Mouse (Mus musculus) heart, postnatal 14 days (tissue): ENCODE measurements around the gene Hoxb4. TPM values are rescaled to one million over a fixed set of nuclear protein-coding genes. Genes with fewer than 3 reads are reported as not detected.

Source experiments
- DNase-seq, 2 experiments: peaks; one replicate each; pipeline ENCODE4 v3.0.0; 2021 to 2022
- intact Hi-C: fragments of 180-260 bp; cut with DNase I; formaldehyde crosslinking; loops from one replicate; pipeline ENCODE4 v1.15.1; 2025
- total RNA-seq, 2 experiments: library from RNA; stranded (reverse); gene quantifications; 2 replicates each; pipeline ENCODE4 v1.2.3; 2021

The Hoxb4 gene
- total RNA-seq, 2 experiments from 2014 or later, result 1.0 to 1.3 TPM

DNA sequence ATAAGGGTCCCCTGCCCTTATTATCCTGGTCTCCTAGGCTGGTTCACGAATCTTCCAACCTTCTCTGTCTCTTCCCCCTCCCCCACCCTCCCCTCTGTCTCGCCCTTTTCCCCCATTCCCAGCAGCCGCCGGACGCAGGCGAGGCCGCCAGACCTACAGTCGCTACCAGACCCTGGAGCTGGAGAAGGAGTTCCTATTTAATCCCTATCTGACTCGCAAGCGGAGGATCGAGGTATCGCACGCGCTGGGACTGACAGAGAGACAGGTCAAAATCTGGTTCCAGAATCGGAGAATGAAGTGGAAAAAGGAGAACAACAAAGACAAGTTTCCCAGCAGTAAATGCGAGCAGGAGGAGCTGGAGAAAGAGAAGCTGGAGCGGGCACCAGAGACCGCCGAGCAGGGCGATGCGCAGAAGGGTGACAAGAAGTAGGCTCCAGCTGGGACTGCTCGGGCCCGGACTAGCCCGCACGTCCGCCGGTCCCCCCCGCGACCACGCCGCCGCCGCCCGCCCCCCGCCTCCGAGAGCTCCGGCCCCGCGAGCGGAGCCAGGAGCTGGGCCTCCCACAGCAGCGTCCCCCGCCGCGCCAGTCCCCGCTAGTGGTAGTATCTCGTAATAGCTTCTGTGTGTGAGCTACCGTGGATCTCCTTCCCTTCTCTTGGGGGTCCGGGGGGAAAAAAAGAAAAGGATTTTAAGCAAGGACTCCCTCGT lies 33.9 kb upstream of the Hoxb4 start:
- intact Hi-C loops, result no loop called here
- no peak for DNase-seq

DNA sequence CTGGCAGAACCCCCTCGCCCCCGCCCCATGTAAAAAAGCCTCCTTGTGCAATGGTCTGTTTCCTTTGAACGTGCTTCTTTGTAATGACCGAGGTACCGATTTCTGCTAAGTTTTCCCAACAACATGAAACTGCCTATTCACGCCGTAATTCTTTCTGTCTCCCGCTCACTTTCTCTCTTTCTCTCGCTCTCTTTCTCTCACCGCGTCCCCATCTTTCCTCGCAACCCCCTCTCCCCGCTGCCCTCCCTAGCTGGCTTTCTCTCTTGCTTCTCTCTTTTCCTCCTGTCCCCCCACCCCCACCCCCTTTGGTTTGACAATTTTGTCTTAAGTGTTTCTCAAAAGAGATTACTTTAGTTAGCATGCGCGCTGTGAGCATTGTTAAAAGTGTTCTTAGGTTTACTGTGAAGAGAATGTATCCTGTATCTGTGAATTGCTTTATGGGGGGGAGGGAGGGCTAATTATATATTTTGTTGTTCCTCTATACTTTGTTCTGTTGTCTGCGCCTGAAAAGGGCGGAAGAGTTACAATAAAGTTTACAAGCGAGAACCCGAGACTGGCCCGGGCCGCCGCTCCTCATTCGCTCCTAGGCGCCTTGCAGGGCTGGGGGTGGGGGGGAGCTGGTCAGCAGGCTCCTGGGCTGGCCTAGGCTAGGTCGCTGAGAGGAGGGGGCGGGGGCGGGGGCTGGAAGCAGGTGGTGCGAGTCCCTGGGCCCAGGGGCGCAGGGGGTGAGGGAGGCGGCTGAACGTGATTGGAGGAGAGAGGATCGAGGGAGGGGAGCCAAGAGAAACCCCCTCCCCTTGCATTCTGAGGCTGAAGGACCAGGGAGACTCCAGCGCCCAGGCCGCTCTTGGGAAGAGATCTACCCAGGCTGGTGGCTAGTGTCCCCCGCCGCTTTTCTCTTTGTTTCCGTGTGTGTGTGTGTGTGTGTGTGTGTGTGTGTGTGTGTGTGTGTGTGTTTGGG lies 33.0 kb upstream of the Hoxb4 start:
- DNase-seq, result no peak
- intact Hi-C loops, result no loop called here

DNA sequence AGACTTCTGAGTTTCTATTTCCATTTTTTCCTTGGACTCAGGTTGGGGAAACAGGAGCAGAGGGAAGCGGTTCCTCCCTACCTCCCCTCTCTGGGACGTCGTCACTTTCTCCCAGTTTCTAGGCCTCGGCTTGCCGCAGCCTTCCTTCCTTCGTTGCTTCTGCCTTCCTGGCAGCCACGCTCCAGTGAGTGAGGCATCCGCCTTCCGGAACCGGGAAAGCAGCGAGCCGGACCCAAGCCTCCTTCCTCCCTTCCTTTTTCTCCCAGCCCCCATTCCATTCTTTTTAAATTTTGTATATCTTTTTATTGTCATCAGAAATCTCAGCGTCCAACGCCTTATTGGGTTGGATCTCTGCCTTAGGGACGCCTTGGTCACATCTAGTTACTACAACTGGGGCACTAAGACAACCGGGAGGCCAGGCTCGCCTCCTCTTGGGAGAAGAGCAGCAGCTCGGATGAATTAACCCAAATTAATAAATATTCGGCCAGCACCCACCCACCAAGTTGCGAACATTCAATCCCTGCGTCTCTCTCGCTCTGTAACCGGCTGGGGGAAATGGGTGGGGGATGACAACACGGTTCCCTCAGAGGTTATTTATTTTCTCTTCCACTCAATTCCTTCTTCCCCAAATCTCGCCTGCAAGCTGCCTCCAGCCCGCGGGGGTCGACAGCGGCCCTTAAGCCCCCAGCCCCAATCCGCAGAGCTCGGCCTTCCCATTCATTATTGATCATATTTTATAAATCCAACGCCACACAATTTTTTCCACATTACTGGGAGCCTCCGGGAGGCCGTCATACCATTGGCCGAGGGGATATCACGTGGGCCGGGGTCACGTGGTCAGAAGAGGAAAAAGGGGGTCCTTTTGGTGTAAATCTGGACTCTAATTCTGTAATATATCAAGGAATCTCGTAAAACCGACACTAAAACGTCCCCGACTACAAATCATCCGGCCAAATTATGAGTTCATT lies 32.0 kb upstream of the Hoxb4 start, which contains the start of gene Hoxb7:
Gene Hoxb7, plus strand, starts transcription at position 853 of the 968 bp plus-strand sequence.
- DNase-seq, result no peak
- intact Hi-C loops, result no loop called here

DNA sequence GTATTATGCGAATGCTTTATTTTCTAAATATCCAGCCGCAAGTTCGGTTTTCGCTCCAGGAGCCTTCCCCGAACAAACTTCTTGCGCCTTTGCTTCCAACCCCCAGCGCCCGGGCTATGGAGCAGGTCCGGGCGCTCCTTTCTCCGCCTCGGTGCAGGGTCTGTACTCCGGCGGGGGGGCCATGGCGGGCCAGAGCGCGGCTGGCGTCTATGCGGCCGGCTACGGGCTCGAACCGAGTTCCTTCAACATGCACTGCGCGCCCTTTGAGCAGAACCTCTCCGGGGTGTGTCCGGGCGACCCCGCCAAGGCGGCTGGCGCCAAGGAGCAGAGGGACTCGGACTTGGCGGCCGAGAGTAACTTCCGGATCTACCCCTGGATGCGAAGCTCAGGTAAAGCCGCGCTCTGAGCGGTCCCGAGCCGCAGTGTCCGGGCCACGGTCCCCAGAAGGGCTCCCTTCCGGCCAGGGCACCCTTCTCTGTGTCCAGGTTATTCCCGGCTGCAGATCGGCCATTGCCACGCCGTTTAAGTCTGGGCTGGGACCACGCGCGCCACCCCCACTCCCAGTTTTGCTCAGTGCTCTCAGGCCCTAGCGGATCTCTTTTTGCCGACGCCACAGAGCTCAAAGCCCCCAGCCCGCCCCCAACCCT lies 31.2 kb upstream of the Hoxb4 start:
- intact Hi-C loops, result no loop called here
- DNase-seq, result no peak

DNA sequence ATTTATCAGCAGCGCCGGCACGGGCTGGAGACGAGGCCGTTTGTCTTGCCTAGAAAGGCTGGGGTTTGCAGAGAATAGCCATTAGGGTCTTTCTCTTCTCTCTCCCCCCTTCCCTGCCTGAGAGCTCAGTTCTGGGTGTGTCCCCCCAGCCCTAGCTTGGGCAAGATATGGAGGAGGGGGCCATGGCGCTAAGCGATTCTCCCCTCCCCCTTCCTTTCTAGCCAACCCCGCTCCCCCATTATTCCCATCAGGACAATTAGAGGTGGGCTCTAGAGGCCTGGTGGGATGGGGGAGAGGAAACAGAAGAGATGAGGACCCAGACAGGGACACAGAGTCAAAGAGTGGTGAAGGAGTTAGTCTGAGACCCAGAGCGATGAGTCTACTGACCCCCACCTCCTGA lies 30.7 kb upstream of the Hoxb4 start:
- DNase-seq, result no peak
- intact Hi-C loops, result no loop called here

DNA sequence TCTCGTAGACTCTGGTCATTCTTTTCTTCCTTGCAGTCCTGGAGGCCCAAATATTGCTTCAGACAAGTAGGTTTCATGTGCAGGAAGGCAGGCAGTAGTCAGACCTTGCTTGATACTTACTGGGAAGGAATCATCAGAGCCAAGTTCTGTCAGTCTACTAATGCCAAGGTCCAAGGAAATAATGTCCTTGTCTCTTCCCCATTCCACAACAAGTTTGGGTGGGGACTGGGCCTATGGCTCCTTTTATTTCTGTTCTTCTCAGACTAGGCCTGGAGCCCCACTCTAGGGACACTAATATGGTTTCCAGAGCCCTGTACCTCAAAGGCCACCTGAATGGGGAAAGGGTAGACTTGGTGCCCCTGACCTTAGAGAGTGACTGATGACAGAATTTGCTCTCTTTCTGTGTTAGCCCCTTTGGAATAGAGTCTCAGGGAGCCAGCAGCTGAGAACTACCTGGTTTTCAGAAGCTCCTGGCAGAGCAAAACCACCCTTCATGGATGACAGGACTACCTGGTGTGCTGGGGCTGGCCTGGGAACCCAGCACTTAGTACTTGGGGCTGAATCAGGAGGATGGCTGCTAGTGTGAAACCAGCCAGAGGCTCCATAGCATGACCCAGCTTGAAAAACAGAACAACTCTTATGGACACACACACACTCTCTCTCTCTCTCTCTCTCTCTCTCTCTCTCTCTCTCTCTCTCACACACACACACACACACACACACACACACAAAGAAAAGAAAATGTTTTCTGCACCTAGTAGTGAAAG lies 29.4 kb upstream of the Hoxb4 start:
- no peak for DNase-seq
- intact Hi-C loops, result no loop called here

DNA sequence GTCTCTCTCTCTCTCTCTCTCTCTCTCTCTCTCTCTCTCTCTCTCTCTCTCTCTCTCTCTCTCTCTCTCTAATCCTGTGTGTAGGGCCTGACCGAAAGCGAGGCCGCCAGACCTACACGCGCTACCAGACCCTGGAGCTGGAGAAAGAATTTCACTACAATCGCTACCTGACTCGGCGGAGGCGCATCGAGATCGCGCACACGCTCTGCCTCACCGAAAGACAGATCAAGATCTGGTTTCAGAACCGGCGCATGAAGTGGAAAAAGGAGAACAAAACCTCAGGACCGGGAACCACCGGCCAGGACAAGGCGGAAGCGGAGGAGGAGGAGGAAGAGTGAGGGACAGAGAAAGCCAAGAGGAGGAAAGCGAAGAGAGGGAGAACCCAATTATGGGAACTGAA lies 28.8 kb upstream of the Hoxb4 start:
- intact Hi-C loops, result no loop called here
- no peak for DNase-seq

DNA sequence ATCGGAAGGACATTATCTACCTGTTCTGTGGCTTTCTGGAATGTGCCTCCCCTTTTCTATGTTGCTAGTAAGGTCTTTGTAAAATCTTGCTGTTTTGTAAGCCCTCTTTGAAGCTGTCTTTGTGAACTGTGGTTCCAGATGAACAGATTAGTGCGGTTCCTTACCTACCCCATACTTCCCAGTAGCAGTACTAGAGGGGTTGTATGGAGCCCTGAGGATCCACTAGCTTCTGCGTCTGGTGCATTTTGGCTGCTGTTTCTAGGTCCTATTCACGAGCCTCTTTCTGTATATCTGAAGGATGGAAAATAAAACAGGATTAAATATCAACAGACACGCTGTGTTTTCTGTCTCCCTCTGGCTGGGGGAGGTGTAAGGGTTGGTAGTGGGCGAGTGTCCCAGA lies 28.2 kb upstream of the Hoxb4 start:
- DNase-seq, result no peak

DNA sequence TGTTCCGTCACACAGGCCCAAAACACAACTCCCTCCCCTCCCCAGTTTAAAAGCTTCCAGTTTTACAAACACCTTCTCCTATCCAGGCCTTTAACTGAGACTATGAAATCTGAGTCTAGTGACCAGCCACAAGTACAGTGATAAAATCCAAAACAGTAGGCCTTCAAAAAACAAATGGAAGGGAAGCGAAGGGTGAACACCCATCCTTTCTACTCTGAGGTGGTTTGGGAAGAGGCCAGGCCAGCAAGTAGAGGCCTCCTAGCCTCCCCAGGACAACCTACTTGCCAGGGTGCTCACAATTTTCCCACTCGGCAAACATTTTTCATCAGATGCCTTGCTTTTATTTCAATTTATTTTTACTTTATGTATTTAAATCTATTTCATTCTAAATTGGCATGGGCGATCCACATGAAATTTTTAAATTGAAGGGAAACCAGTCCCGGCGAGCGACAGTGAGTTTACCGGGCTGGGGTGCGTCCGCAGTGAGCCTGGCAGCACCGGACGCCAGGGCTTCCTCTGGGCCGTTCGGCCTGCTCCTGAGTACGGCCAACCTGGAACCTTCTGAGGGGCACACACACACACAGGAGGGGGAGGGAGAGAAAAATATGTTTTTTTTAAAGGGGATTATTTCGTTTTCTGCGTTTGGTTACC lies 27.2 kb upstream of the Hoxb4 start:
- intact Hi-C loops, result loop anchor here (5.0 kb wide), 1 partner anchor 284 kb away; the partner anchor contains the start of gene Igf2bp1
- DNase-seq, result no peak

More for the DNA sequence above, 28.2 kb upstream of the Hoxb4 start:
- intact Hi-C loops, result loop anchor here (5.0 kb wide), 1 partner anchor 283 kb away; the partner anchor contains the start of gene Igf2bp1

DNA sequence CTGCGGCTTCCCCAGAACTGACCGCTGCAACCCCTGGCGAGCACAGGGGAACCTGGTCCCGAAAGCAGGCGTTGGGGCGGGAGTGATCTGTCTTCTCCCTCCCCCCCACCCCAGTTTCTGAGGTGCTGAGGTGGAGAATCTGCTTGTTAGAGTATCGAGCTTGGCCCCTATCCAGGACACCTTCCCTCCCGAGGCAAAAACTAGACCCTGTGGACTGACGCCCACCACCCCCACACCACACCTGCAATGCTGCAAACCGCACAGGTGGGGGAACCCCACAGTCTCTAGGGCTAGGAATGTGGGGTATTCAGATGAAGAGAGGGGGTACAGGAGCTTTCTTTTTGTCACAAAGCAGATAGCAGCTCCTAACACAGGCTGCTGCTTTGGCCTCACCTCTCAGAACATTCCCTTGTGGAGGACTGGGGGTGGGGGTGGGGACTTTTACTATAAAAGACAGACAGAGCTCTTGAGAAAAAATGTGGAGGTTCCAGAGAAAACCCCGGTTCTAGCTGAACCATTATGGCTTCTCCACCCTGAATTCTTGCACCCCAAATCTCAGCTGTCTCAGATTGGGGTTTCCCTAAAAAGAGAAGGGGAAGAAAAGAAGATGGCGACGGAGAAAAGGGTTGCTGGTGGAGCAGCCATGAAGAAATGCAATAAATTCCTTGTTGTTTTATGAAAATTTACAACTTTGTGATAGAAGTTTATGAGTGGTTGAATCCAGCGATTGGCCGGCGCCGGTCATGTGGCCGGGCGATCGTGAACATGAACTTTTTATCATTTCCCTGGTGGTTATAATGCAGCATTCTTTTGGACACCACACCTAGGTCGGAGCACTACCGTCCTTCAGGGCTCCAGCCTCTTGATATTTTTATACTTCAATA lies 26.1 kb upstream of the Hoxb4 start, which contains the start of gene Hoxb6:
Gene Hoxb6, plus strand, starts transcription at position 796 of the 884 bp plus-strand sequence.
- intact Hi-C loops, result loop anchor here (5.0 kb wide), 1 partner anchor 285 kb away; the partner anchor contains the start of gene Igf2bp1
- no peak for DNase-seq

DNA sequence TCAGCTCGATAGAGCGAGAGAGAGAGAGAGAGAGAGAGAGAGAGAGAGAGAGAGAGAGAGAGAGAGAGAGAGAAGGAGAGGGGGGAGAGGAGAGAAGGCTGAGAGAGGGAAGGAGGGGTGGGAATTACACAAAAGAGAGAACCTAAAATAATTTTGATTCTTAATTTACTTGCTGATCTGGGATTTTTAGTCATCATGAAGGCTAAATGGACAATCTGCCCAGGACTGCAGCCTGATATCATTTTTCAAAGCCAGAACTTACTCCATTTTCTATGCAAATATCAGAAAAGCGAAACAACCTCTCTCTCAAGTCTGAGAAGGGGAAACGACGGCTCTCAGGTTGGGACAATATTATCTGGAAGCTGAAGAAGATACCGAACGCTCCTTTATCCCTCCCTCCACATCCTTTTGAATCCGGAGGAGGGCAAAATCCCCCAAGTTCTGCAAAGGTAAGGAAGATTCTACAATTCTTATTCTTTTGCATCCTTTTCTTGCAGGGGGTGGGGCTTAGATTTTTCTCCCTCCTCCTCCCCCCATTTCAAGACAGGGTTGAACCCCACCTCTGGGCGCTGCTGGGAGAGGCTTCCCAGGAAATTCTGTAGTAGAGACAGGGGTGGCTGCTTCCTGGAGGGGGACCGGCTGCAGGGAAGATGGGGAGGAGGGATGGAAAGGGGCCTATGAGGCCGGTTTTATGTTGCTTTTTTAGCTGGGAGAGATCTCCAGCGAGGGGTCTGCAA lies 25.3 kb upstream of the Hoxb4 start:
- DNase-seq, result no peak
- intact Hi-C loops, result loop anchor here (5.0 kb wide), 1 partner anchor 285 kb away; the partner anchor contains the start of gene Igf2bp1

DNA sequence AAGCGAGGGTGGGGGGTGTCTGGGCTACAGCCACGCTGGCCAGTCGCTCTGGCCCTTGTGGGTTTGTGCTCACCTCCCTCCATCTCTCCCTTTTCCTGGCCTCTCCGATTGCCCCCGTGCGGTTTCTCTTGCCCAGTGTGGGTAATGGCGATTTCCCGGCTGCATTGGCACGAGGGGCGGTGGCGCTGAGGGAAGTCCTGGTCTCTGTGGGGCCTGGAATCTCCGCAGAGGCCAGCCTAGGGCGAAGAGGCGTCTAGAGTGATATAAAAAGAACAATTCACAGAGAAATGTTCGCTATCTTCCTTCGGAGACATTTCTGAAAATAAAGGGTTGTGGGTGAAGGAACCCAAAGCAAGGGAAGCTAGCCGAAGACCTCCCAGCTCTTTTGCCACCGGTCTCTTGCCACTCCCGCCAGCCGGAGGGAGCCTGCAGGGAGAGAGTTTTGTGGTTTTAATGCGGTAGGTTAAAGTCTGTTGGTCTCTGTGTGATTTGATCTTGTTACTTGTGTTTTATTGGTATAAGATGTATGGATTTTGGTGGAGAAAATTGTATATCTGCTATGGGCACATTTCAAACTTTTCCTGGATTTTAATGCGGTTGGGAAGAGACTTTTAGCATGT lies 24.7 kb upstream of the Hoxb4 start:
- intact Hi-C loops, result loop anchor here (5.0 kb wide), 1 partner anchor 286 kb away; the partner anchor contains the start of gene Igf2bp1
- no peak for DNase-seq

DNA sequence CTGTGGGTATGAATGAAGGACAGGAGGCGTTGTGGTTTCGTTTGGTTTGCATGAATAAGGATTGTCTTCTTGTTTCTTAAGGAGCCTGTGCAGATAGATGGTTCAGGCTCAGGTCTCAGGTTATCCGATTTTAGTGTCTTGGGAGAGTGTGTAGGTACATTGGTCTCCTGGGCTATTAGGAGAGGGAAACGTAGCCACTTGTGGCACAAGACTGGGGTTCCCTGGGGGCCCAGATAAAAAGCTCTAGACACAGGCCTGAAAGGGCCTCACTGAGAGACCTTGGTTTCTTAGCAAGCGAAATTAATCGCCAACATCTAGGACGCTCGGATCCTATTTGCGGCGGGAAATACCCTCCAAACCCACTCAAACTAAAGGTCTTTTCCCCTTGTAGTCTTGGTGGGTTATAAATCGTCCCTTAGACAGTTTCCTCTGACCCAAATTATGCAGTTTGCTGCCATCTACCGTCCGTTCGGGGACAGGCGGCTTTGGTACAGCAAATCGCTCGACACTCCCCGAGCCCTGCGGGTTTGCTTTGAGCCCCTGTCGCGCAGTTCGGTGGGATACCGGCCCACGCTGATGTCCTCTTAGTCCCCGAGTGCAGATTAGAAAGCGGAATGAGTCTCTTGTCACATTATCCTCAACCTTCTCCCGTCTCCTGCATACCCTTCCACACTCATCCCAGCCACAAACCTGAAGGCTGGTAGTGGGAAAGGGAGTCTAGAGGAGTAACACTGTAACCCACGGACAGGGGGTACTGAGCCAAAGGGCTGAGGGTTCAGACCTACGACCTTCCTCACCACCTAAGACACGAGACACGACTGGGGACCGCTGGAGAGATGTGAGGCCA lies 23.6 kb upstream of the Hoxb4 start:
- peak; percentile 68 to 81 for DNase-seq
- intact Hi-C loops, result loop anchor here (5.0 kb wide), 1 partner anchor 287 kb away; the partner anchor contains the start of gene Igf2bp1

DNA sequence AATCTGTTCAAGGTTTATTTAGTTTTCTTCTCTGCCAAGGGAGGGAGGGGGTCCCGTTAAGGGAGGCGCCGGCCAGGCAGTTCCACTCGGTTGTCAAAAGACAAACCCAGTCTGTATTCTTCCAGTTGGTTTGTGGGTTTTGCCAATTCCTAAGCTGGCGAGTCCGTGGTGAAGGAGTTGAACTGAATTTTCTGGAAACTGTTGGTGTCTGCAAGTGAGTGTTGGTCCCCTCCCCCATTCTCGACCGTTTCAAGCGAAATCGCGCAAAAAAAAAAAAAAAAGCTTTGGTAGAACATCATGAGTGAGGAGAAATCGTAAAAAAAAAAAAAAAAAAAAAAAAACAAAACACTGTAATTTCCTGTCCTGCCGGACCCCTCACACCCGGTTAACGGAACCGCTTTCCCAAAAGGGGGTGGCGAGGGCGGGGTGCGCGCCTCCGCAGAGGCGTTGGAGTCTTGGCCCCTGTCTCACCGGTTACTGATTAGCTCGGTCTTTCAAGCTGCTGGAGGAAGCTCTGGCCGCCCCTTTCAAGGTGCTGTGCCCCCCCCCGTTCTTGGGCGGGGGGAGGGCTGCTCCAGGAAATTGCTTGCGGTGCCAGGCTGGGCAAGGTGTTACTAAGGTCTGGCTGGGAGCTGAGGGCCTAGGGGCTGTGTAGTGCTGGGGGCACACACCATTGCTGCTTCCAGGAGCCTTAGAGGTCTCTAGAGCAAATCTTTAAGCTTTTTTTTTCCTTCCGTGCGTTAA lies 22.8 kb upstream of the Hoxb4 start:
- DNase-seq, result no peak
- intact Hi-C loops, result no loop called here
